Mouse (Mus musculus): ENCODE measurements around the gene Ube3b.

- no peak for TF ChIP-seq CTCF (IDR thresholded peaks at IDR 0.05; ENCODE audit: low read depth, low read length)
- no peak for TF ChIP-seq EP300 (IDR thresholded peaks at IDR 0.05; ENCODE audit: insufficient read depth, low read depth, low read length)
Measured at GRCm38 (mm10) chr5:114372565-114372964, 7.8 kb upstream of the Ube3b start.
